Mouse (Mus musculus): Measurements from ENCODE around the gene Galnt7.

GRCm38 (mm10) chr8:57590015-57590414, 62.8 kb downstream of the Galnt7 start:
- no peak for TF ChIP-seq CTCF (IDR thresholded peaks at IDR 0.05; ENCODE audit: low read depth, low read length)
- no peak for TF ChIP-seq POLR2A (IDR thresholded peaks at IDR 0.05; ENCODE audit: extremely low read depth, insufficient read depth, low read length)
